Mouse (Mus musculus): Measurements from ENCODE around the gene Cnn2. TPM values are rescaled to one million over a fixed set of nuclear protein-coding genes. Genes with fewer than 3 reads are reported as not detected.

Gene Cnn2
- total and polyA plus RNA-seq, 2 experiments from 2014 or later, result 16.4 to 17.2 TPM

DNA sequence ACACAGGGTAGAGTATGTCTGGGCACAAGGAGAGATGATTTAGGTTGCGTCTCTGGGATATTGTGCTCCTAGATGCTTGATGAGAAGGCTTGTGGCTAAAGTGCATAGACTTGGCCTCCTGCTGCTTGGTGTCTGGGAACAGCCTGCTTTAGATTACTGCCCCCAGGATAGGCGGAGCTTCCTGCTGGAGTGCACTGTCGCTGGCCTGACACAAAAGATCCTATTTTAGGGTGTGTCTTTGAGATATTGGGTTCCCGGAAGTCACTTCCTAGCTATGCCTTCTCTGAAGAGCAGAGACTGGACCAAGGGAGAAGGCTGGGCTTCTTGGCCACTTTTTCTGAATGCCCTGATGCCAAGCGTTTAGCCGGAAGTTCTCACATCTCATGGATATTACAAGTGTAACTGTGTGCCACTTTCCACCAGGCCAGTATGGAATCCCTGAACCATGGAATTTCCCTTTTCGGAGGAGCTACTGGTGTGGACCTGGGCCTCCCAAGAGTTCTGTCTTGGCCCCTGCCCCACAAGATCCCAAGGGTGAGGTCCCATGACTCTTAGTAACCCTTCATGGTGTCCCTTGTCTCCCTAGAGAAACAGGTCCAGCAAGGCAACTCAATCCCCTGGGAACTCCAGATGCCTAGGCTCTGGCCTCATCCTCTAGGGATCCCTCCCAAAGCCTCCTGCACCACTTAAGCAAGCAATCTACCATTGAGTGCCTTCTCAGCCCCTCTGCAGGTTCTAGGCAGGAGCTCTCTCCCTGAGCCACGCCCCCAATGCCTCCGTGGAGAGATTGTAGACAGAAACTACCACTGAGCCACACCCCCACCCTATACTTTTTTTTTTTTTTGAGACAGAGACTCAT lies 15.2 kb downstream of the Cnn2 start:
- ATAC-seq, result no peak
- 0 out of 2 replicates have a peak, but pooled peaks cover 7% of the 10 kb centered on the region for H3K4me1 ChIP-seq (ENCODE audit: insufficient read depth, low read length)
- 0 out of 2 replicates have a peak, but pooled peaks cover 5% of the 10 kb centered on the region for H3K27me3 ChIP-seq (ENCODE audit: insufficient read depth, low read length)
- no peak for DNase-seq (ENCODE audit: low spot score)
- H3K4me2 ChIP-seq (ENCODE audit: low read depth, low read length), result no peak overlapping the region
- TF ChIP-seq CTCF (IDR thresholded peaks at IDR 0.05; ENCODE audit: low read depth), result no peak
- H3K9ac ChIP-seq (replicated peaks; ENCODE audit: low read length), result no peak overlapping the region
- H3K9me3 ChIP-seq (ENCODE audit: low read length), result no peaks in the 10 kb centered on the region
- H3K36me3 ChIP-seq (ENCODE audit: insufficient read depth, low read length), result no peaks in the 10 kb centered on the region
- 64% methylated on average over 9 of the region's 9 CpGs for WGBS
- H3K27ac ChIP-seq, result no peak overlapping the region
- no peak overlapping the region for H3K4me3 ChIP-seq (ENCODE audit: low read length)

DNA sequence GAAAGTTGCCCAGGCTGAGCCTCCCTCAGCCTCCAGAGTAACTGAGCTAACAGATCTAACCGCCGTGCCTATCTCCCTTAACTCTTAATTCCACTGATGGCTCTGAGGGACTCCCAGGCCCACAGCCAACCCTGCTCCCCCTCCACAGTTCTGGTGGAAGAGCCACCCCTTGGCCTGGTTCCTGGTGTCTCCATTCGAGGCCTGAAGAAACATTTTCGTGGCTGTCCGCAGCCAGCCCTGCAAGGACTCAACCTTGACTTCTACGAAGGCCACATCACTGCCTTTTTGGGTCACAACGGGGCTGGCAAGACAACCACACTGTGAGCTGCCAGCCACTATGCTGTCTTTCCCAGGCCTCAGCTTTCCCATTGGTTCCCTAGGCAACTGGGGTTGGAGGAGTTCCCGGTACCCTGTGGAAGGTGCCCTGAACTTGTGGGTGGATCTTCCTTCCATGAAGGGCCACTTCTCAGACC lies 15.9 kb downstream of the Cnn2 start:
- Histone ChIP-seq H3K4me2 (ENCODE audit: low read depth, low read length) (no peak overlapping the region), H3K4me3 (ENCODE audit: low read length) (no peak overlapping the region), H3K4me1 (ENCODE audit: insufficient read depth, low read length) (0 out of 2 replicates have a peak, but pooled peaks cover 7% of the 10 kb centered on the region), H3K36me3 (ENCODE audit: insufficient read depth, low read length) (no peaks in the 10 kb centered on the region), H3K27me3 (ENCODE audit: insufficient read depth, low read length) (0 out of 2 replicates have a peak, but pooled peaks cover 5% of the 10 kb centered on the region), H3K9me3 (ENCODE audit: low read length) (no peaks in the 10 kb centered on the region), H3K27ac (no peak overlapping the region), H3K9ac (replicated peaks; ENCODE audit: low read length) (no peak overlapping the region)
- WGBS, result 69% methylated on average over 8 of the region's 8 CpGs
- peak; percentile 36; the same call in 1 of the 2 replicates for ATAC-seq
- TF ChIP-seq CTCF (IDR thresholded peaks at IDR 0.05; ENCODE audit: low read depth), result no peak
- DNase-seq (ENCODE audit: low spot score), result no peak

DNA sequence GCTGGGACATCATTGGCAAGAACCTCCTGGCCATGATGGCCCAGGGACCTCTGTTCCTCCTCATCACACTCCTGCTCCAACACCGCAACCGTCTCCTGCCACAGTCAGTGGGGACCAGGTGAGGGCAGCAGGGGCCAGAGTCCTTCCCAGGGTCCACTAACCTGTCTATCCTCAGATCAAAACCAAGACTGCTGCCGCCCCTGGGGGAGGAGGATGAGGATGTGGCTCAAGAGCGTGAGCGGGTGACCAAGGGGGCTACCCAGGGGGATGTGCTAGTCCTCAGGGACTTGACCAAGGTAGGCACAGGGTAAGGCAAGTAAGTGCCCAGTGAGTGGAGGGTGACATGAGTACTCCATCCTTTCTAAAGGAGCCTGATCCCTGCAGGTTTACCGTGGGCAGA lies 23.4 kb downstream of the Cnn2 start:
- no peak for ATAC-seq
- H3K4me2 ChIP-seq (ENCODE audit: low read depth, low read length), result no peak overlapping the region
- no peak overlapping the region for H3K27ac ChIP-seq
- peaks cover 17% of the 10 kb centered on the region; the same call in 1 of the 2 replicates for H3K36me3 ChIP-seq (ENCODE audit: insufficient read depth, low read length)
- peaks cover 12% of the 10 kb centered on the region; the same call in 1 of the 2 replicates for H3K27me3 ChIP-seq (ENCODE audit: insufficient read depth, low read length)
- H3K4me3 ChIP-seq (ENCODE audit: low read length), result no peak overlapping the region
- TF ChIP-seq CTCF (IDR thresholded peaks at IDR 0.05; ENCODE audit: low read depth), result no peak
- WGBS, result 90% methylated on average over 6 of the region's 6 CpGs
- no peak overlapping the region for H3K9ac ChIP-seq (replicated peaks; ENCODE audit: low read length)
- DNase-seq (ENCODE audit: low spot score), result no peak
- peaks cover 21% of the 10 kb centered on the region for H3K9me3 ChIP-seq (ENCODE audit: low read length)
- H3K4me1 ChIP-seq (ENCODE audit: insufficient read depth, low read length), result no peaks in the 10 kb centered on the region

DNA sequence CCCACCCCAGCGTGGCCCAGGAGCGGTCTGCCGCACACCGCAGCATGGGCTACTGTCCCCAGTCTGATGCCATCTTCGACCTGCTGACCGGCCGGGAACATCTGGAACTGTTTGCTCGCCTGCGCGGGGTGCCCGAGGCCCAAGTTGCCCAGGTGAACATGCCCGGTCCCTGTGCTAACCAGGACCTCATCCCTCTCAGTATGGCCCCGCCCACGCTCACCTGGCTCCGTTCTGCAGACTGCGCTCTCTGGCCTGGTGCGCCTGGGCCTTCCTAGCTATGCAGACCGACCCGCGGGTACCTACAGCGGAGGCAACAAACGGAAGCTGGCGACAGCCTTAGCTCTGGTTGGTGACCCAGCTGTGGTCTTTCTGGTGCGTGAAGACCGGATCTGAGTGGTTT lies 25.2 kb downstream of the Cnn2 start:
- 37% methylated on average over 25 of the region's 25 CpGs for WGBS
- Histone ChIP-seq H3K36me3 (ENCODE audit: insufficient read depth, low read length) (peaks cover 17% of the 10 kb centered on the region; the same call in 1 of the 2 replicates), H3K27me3 (ENCODE audit: insufficient read depth, low read length) (peaks cover 14% of the 10 kb centered on the region), H3K27ac (no peak overlapping the region), H3K4me3 (ENCODE audit: low read length) (no peak overlapping the region), H3K9ac (replicated peaks; ENCODE audit: low read length) (no peak overlapping the region), H3K4me1 (ENCODE audit: insufficient read depth, low read length) (no peaks in the 10 kb centered on the region), H3K9me3 (ENCODE audit: low read length) (peaks cover 21% of the 10 kb centered on the region), H3K4me2 (ENCODE audit: low read depth, low read length) (no peak overlapping the region)
- no peak for ATAC-seq
- no peak for TF ChIP-seq CTCF (IDR thresholded peaks at IDR 0.05; ENCODE audit: low read depth)
- no peak for DNase-seq (ENCODE audit: low spot score)

DNA sequence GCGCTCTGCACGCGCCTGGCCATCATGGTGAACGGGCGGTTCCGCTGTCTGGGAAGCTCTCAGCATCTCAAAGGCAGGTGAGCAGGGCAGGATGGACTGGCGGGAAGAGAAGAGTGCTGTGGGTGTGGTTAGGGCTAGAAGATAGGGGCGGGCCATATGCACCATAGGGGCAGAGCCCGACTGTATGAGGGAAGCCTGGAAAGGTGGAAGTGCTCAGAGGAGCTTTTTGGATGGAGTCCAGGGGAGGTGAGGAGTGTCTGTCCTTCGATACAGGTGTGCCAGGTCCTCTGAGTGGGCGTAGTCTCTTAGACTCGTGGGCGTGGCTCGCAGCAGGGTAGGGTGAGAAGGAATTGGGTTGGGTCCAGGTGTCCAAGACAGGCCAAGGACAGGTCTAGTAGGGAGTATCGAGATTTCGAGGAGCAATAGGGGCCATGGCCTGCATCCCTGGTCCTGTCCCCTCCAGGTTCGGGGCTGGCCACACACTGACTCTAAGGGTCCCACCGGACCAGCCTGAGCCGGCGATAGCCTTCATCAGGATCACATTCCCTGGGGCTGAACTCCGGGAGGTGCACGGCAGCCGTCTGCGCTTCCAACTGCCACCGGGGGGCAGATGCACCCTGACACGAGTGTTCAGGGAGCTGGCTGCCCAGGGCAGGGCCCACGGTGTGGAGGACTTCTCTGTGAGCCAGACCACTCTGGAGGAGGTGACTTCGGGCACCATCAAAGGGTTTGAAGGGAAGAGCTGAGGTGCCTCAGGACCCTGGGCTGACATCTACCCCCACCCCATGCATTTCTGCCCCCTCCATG lies 26.3 kb downstream of the Cnn2 start:
- Histone ChIP-seq H3K9me3 (ENCODE audit: low read length) (peaks cover 19% of the 10 kb centered on the region), H3K4me1 (ENCODE audit: insufficient read depth, low read length) (no peaks in the 10 kb centered on the region), H3K4me2 (ENCODE audit: low read depth, low read length) (no peak overlapping the region), H3K9ac (replicated peaks; ENCODE audit: low read length) (no peak overlapping the region), H3K27me3 (ENCODE audit: insufficient read depth, low read length) (peaks cover 16% of the 10 kb centered on the region), H3K36me3 (ENCODE audit: insufficient read depth, low read length) (peaks cover 15% of the 10 kb centered on the region; the same call in 1 of the 2 replicates), H3K27ac (no peak overlapping the region), H3K4me3 (ENCODE audit: low read length) (no peak overlapping the region)
- 32% methylated on average over 28 of the region's 28 CpGs for WGBS
- DNase-seq (ENCODE audit: low spot score) (no peak), ATAC-seq (no peak; the same call in 1 of the 2 replicates)
- TF ChIP-seq CTCF (IDR thresholded peaks at IDR 0.05; ENCODE audit: low read depth), result peak; percentile 17; the same call in 1 of the 2 replicates

DNA sequence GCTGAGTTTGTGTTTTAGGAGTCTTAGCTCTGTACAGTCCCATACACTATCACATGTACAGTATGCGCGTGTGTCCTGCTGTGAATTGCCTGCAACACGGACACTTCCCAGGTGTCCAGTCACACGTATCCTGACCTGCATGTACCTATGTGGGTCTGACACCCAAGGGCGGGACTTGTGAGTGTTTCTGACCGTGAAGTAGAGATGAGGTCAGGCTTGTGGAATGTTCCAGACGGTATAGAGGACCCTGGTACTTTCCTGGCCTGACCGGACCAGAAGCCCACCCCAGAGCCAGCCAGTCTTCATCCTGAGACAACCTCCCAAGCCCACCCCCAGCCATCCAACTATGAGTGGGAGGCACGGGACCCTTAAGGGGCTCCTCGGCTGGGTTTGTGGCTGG lies 27.2 kb downstream of the Cnn2 start:
- DNase-seq (ENCODE audit: low spot score) (no peak), ATAC-seq (no peak)
- H3K9me3 ChIP-seq (ENCODE audit: low read length), result peaks cover 10% of the 10 kb centered on the region
- H3K36me3 ChIP-seq (ENCODE audit: insufficient read depth, low read length), result peaks cover 9% of the 10 kb centered on the region; the same call in 1 of the 2 replicates
- H3K27ac ChIP-seq, result no peak overlapping the region
- peaks cover 16% of the 10 kb centered on the region for H3K27me3 ChIP-seq (ENCODE audit: insufficient read depth, low read length)
- no peak for TF ChIP-seq CTCF (IDR thresholded peaks at IDR 0.05; ENCODE audit: low read depth)
- H3K4me3 ChIP-seq (ENCODE audit: low read length), result no peak overlapping the region
- no peaks in the 10 kb centered on the region for H3K4me1 ChIP-seq (ENCODE audit: insufficient read depth, low read length)
- no peak overlapping the region for H3K4me2 ChIP-seq (ENCODE audit: low read depth, low read length)
- WGBS, result 81% methylated on average over 10 of the region's 10 CpGs
- no peak overlapping the region for H3K9ac ChIP-seq (replicated peaks; ENCODE audit: low read length)

Measured in hindbrain, postnatal 0 days (tissue).